Mouse (Mus musculus): Measurements from ENCODE around the gene Pcmt1. TPM values are rescaled to one million over a fixed set of nuclear protein-coding genes. Genes with fewer than 3 reads are reported as not detected.
"Not testable (repeated sequence)": the region's sequence is repeated elsewhere in the genome, so short reads cannot be mapped to it uniquely, and the experiment has no call there.

Gene Pcmt1
- polyA plus RNA-seq, 1 experiment: 128 TPM

GRCm38 (mm10) chr10:7649059-7649458, 31.9 kb downstream of the Pcmt1 start:
- DNase-seq (ENCODE audit: extremely low spot score in 1 of 2, low spot score in 1 of 2): no peak

- no peak for DNase-seq (ENCODE audit: extremely low spot score in 1 of 2, low spot score in 1 of 2)
Observed at GRCm38 (mm10) chr10:7645911-7646310, 35.0 kb downstream of the Pcmt1 start.

- DNase-seq (ENCODE audit: extremely low spot score in 1 of 2, low spot score in 1 of 2): no peak
Observed at GRCm38 (mm10) chr10:7640366-7640765, 40.6 kb downstream of the Pcmt1 start.

GRCm38 (mm10) chr10:7630951-7631720, 49.8 kb downstream of the Pcmt1 start:
- no peak for DNase-seq (ENCODE audit: extremely low spot score in 1 of 2, low spot score in 1 of 2)

GRCm38 (mm10) chr10:7630286-7630685, 50.6 kb downstream of the Pcmt1 start:
- DNase-seq (ENCODE audit: extremely low spot score in 1 of 2, low spot score in 1 of 2): no peak

- no peak for DNase-seq (ENCODE audit: extremely low spot score in 1 of 2, low spot score in 1 of 2)
Observed at GRCm38 (mm10) chr10:7629092-7629491, 51.8 kb downstream of the Pcmt1 start.

- DNase-seq (ENCODE audit: extremely low spot score in 1 of 2, low spot score in 1 of 2): no peak
Observed at GRCm38 (mm10) chr10:7623861-7624518, 56.9 kb downstream of the Pcmt1 start.

GRCm38 (mm10) chr10:7622378-7622777, 58.6 kb downstream of the Pcmt1 start:
- DNase-seq (ENCODE audit: extremely low spot score in 1 of 2, low spot score in 1 of 2): no peak

- DNase-seq (ENCODE audit: extremely low spot score in 1 of 2, low spot score in 1 of 2): no peak
Observed at GRCm38 (mm10) chr10:7620723-7621122, 60.2 kb downstream of the Pcmt1 start.

- DNase-seq (ENCODE audit: extremely low spot score in 1 of 2, low spot score in 1 of 2): no peak
Observed at GRCm38 (mm10) chr10:7619821-7620241, 61.1 kb downstream of the Pcmt1 start.

- not testable (repeated sequence) for DNase-seq (ENCODE audit: extremely low spot score in 1 of 2, low spot score in 1 of 2)
Observed at GRCm38 (mm10) chr10:7617556-7617955, 63.4 kb downstream of the Pcmt1 start.

- DNase-seq (ENCODE audit: extremely low spot score in 1 of 2, low spot score in 1 of 2): not testable (repeated sequence)
Observed at GRCm38 (mm10) chr10:7617146-7617545, 63.8 kb downstream of the Pcmt1 start.

- no peak for DNase-seq (ENCODE audit: extremely low spot score in 1 of 2, low spot score in 1 of 2)
Observed at GRCm38 (mm10) chr10:7614834-7615233, 66.1 kb downstream of the Pcmt1 start.

- DNase-seq (ENCODE audit: extremely low spot score in 1 of 2, low spot score in 1 of 2): not testable (repeated sequence)
Observed at GRCm38 (mm10) chr10:7612210-7612609, 68.7 kb downstream of the Pcmt1 start.

GRCm38 (mm10) chr10:7611647-7612046, 69.3 kb downstream of the Pcmt1 start:
- DNase-seq (ENCODE audit: extremely low spot score in 1 of 2, low spot score in 1 of 2): no peak

- no peak for DNase-seq (ENCODE audit: extremely low spot score in 1 of 2, low spot score in 1 of 2)
Observed at GRCm38 (mm10) chr10:7608611-7609010, 72.3 kb downstream of the Pcmt1 start.

GRCm38 (mm10) chr10:7606437-7606836, 74.5 kb downstream of the Pcmt1 start:
- DNase-seq (ENCODE audit: extremely low spot score in 1 of 2, low spot score in 1 of 2): no peak

GRCm38 (mm10) chr10:7605168-7605567, 75.8 kb downstream of the Pcmt1 start:
- DNase-seq (ENCODE audit: extremely low spot score in 1 of 2, low spot score in 1 of 2): no peak

GRCm38 (mm10) chr10:7600647-7601046, 80.3 kb downstream of the Pcmt1 start:
- peak in 1 of 2 experiments; percentile 88 for DNase-seq (ENCODE audit: extremely low spot score in 1 of 2, low spot score in 1 of 2)

GRCm38 (mm10) chr10:7598177-7598576, 82.8 kb downstream of the Pcmt1 start:
- no peak for DNase-seq (ENCODE audit: extremely low spot score in 1 of 2, low spot score in 1 of 2)

GRCm38 (mm10) chr10:7596251-7596650, 84.7 kb downstream of the Pcmt1 start:
- DNase-seq (ENCODE audit: extremely low spot score in 1 of 2, low spot score in 1 of 2): no peak

GRCm38 (mm10) chr10:7594797-7595196, 86.1 kb downstream of the Pcmt1 start:
- no peak for DNase-seq (ENCODE audit: extremely low spot score in 1 of 2, low spot score in 1 of 2)
